Mouse (Mus musculus) stomach, postnatal 0 days (tissue): ENCODE measurements at regions not wholly inside any gene's neighbourhood (a gene's known extent, or its start where the extent isn't known, plus 50 kb on each side); places are given as distances from the start of the nearest gene placed in this dataset.

ENCODE experiments used
- ATAC-seq: fragments of 200-750 bp; cut with Nextera tagmentation; 2 replicates; pipeline ENCODE4 v1.8.0; 2017; ENCODE audit not compliant: low FRiP score, low TSS enrichment
- DNase-seq: peaks from one replicate; pipeline ENCODE4 v3.0.0-alpha.2; 2016; ENCODE audit warnings: low spot score
- H3K27ac ChIP-seq: fragments of 300-500 bp; sonication (generic); replicated peaks from 2 replicates; pipeline ENCODE4 v1.5.1; 2014; ENCODE audit warnings: mild to moderate bottlenecking, control low read depth
- H3K27me3 ChIP-seq: fragments of 300-500 bp; sonication (generic); 2 replicates; pipeline ENCODE4 v1.6.1; 2014; ENCODE audit warnings: low read length; ENCODE audit not compliant: control insufficient read depth, insufficient read depth
- H3K36me3 ChIP-seq: fragments of 300-500 bp; sonication (generic); 2 replicates; pipeline ENCODE4 v1.6.1; 2014; ENCODE audit warnings: low read length, mixed read lengths; ENCODE audit not compliant: control insufficient read depth, insufficient read depth
- H3K4me1 ChIP-seq: fragments of 300-500 bp; sonication (generic); replicated peaks from 2 replicates; pipeline ENCODE4 v1.6.1; 2014; ENCODE audit warnings: antibody characterized with exemption; ENCODE audit not compliant: control insufficient read depth, insufficient read depth
- H3K4me2 ChIP-seq: fragments of 300-500 bp; sonication (generic); replicated peaks from 2 replicates; pipeline ENCODE4 v1.6.1; 2014; ENCODE audit warnings: low read depth, mild to moderate bottlenecking, control low read depth, moderate library complexity
- H3K4me3 ChIP-seq: fragments of 300-500 bp; sonication (generic); 2 replicates; pipeline ENCODE4 v1.5.1; 2014; ENCODE audit warnings: low read depth, low read length, control low read depth
- H3K9ac ChIP-seq: fragments of 300-500 bp; sonication (generic); 2 replicates; pipeline ENCODE4 v1.6.1; 2014; ENCODE audit warnings: mild to moderate bottlenecking, low read length, control low read depth, mixed read lengths
- H3K9me3 ChIP-seq: fragments of 300-500 bp; sonication (generic); 2 replicates; pipeline ENCODE4 v1.6.1; 2016; ENCODE audit warnings: low read length; ENCODE audit not compliant: control insufficient read depth
- CTCF ChIP-seq: IDR thresholded peaks from 2 replicates; pipeline ENCODE4 v1.5.1; 2016; ENCODE audit warnings: antibody characterized with exemption, low read depth, mild to moderate bottlenecking, moderate library complexity
- EP300 ChIP-seq: optimal IDR thresholded peaks from 2 replicates; pipeline ENCODE3; 2016; ENCODE audit warnings: antibody characterized with exemption
- WGBS: fragments of 180-500 bp; shearing (Covaris S2); extraction: QIAGEN DNeasy Blood & Tissue Kit; methylation state at CpG from one replicate; pipeline ENCODE4 v1.1.7; 2014; 5-methylcytosine and 5-hydroxymethylcytosine counted together

DNA sequence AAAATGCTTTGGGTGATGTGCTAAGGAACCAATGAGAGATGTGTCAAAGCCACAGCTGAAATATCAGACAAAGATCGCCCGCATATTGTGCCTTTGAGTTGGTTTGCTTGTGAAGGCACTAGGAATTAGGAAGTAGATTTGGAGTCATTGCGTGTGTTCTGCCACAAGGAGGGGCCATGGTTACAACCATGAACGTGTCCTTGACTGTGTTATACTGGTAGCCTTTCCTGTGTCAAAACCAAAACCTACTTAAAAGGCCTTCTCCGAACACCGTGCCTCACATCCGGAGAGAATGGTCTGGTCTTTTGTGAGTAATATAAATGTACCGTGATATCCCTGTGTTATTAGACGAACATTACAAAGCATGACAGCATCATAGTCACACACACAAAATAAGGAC is 365.0 kb upstream of the Tmpo start:
- Histone ChIP-seq H3K9me3 (no peaks in the 10 kb centered on the region), H3K4me3 (no peak overlapping the region), H3K4me2 (no peak overlapping the region), H3K27ac (no peak overlapping the region), H3K36me3 (no peaks in the 10 kb centered on the region), H3K27me3 (no peaks in the 10 kb centered on the region), H3K4me1 (no peaks in the 10 kb centered on the region), H3K9ac (no peak overlapping the region)
- TF ChIP-seq CTCF (peak; percentile 80), EP300 (no peak)
- ATAC-seq (no peak), DNase-seq (peak; percentile 45)
- WGBS, result 36% methylated on average over 9 of the region's 9 CpGs

- Histone ChIP-seq H3K4me3 (no peak overlapping the region), H3K27ac (no peak overlapping the region), H3K4me1 (no peaks in the 10 kb centered on the region), H3K36me3 (no peaks in the 10 kb centered on the region), H3K9ac (no peak overlapping the region), H3K4me2 (no peak overlapping the region), H3K27me3 (no peaks in the 10 kb centered on the region), H3K9me3 (no peaks in the 10 kb centered on the region)
- no peak for ATAC-seq
- TF ChIP-seq CTCF (no peak), EP300 (no peak)
- 85% methylated on average over 3 of the region's 3 CpGs for WGBS
- no peak for DNase-seq
These were observed 364.3 kb upstream of the Tmpo start for GRCm38 (mm10) chr10:91545421-91545820.

DNA sequence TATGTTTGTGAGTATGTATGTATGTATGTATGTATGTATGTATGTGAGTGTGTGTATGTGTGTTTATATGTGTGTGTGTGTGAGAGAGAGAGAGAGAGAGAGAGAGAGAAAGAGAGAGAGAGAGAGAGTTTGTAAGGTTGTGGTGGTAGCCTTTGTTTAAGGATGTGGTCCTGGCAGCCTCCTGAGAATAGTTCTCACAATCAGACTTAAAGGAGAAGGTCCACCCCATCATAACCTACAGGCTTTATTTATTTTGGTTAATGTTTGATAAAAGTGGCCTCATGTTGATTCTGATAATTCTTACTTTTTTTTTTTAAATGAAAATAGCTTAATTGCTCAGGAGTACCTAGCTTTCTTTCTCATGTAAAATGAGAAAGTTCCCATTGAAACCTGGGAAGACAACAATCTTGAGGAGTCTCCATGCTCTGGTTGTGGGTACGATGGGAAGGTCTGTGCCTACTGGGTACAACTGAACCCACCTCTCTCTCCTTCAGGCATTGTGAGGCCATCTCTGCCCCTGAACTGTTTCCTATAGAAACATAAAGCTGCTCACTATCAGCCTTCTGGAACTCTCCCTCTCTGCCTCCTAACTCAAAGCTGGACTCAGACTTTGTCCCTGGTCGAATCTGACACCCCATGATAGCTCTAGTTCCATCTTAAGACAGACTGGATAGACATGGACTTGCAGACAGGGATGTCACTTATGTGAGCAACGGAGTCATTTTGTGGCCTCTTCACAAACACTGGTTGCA is 362.2 kb upstream of the Tmpo start:
- no peak overlapping the region for H3K9ac ChIP-seq
- no peak overlapping the region for H3K27ac ChIP-seq
- no peaks in the 10 kb centered on the region for H3K9me3 ChIP-seq
- no peak for ATAC-seq
- WGBS, result 78% methylated on average over 3 of the region's 3 CpGs
- H3K36me3 ChIP-seq, result no peaks in the 10 kb centered on the region
- H3K4me2 ChIP-seq, result no peak overlapping the region
- TF ChIP-seq EP300 (no peak), CTCF (no peak)
- no peak for DNase-seq
- no peaks in the 10 kb centered on the region for H3K4me1 ChIP-seq
- no peaks in the 10 kb centered on the region for H3K27me3 ChIP-seq
- no peak overlapping the region for H3K4me3 ChIP-seq

DNA sequence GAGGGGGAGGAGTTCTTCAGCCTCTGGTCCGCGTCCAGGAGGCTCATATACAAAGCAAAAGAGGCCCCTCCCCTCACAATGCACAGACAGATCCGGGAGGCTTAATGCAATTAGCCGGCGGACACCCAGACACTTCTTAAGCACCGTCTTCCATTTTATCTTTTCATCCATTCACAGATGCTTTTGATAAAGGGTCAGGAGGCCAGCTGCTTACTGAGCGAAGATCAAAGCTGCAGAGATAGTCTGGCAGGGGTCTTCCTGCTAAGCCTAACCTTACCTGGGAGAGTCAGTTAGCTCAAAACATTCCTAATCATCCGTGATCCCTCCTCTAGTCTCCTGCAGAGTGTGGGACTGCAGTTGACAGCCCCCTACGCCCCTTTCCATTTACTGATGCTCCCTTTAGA is 361.1 kb upstream of the Tmpo start:
- WGBS, result 24% methylated on average over 9 of the region's 9 CpGs
- Histone ChIP-seq H3K4me3 (no peak overlapping the region), H3K4me2 (no peak overlapping the region), H3K9me3 (no peaks in the 10 kb centered on the region), H3K27me3 (no peaks in the 10 kb centered on the region), H3K36me3 (no peaks in the 10 kb centered on the region), H3K9ac (no peak overlapping the region), H3K27ac (no peak overlapping the region), H3K4me1 (no peaks in the 10 kb centered on the region)
- DNase-seq (no peak), ATAC-seq (no peak)
- TF ChIP-seq EP300 (no peak), CTCF (no peak)

GRCm38 (mm10) chr10:91537241-91537640 is 356.1 kb upstream of the Tmpo start:
- TF ChIP-seq CTCF (no peak), EP300 (no peak)
- H3K4me2 ChIP-seq, result no peak overlapping the region
- H3K4me1 ChIP-seq, result no peaks in the 10 kb centered on the region
- H3K4me3 ChIP-seq, result no peak overlapping the region
- H3K27me3 ChIP-seq, result no peaks in the 10 kb centered on the region
- ATAC-seq, result no peak
- 27% methylated on average over 8 of the region's 8 CpGs for WGBS
- DNase-seq, result no peak
- H3K27ac ChIP-seq, result no peak overlapping the region
- H3K36me3 ChIP-seq, result no peaks in the 10 kb centered on the region
- no peak overlapping the region for H3K9ac ChIP-seq
- H3K9me3 ChIP-seq, result no peaks in the 10 kb centered on the region

- no peak overlapping the region for H3K27ac ChIP-seq
- no peak overlapping the region for H3K4me3 ChIP-seq
- H3K36me3 ChIP-seq, result no peaks in the 10 kb centered on the region
- TF ChIP-seq EP300 (no peak), CTCF (no peak)
- DNase-seq (no peak), ATAC-seq (no peak)
- no peak overlapping the region for H3K4me2 ChIP-seq
- no peak overlapping the region for H3K9ac ChIP-seq
- WGBS, result 85% methylated on average over 2 of the region's 2 CpGs
- no peaks in the 10 kb centered on the region for H3K27me3 ChIP-seq
- no peaks in the 10 kb centered on the region for H3K9me3 ChIP-seq
- no peaks in the 10 kb centered on the region for H3K4me1 ChIP-seq
These were observed 354.3 kb upstream of the Tmpo start for GRCm38 (mm10) chr10:91535392-91535791.
